Mouse (Mus musculus) heart, embryonic 14.5 days (tissue): Measurements from ENCODE around the gene Tmem117. TPM values are rescaled to one million over a fixed set of nuclear protein-coding genes. Genes with fewer than 3 reads are reported as not detected.

ENCODE experiments used
- ATAC-seq: fragments of 200-750 bp; cut with Nextera tagmentation; 2 replicates; pipeline ENCODE4 v1.8.0; 2017; ENCODE audit warnings: low read depth, moderate TSS enrichment; ENCODE audit not compliant: insufficient number of reproducible peaks, insufficient read depth, low FRiP score
- H3K27ac ChIP-seq, 2 experiments: fragments of 200-500 bp in 1 of 2; fragments of 300-500 bp in 1 of 2; sonication (generic) in 1 of 2; replicated peaks in 1 of 2; 2 replicates each; pipeline ENCODE4 v1.5.1; 2012 to 2014; ENCODE audit warnings: low read depth in 2 of 2, low read length in 2 of 2, control low read depth in 1 of 2, mild to moderate bottlenecking in 1 of 2, mixed read lengths in 1 of 2; ENCODE audit not compliant: control insufficient read depth in 1 of 2, insufficient read depth in 1 of 2
- H3K27me3 ChIP-seq: fragments of 300-500 bp; sonication (generic); 2 replicates; pipeline ENCODE4 v1.6.1; 2014; ENCODE audit warnings: mild to moderate bottlenecking, low read length, control low read depth; ENCODE audit not compliant: control insufficient read depth, insufficient read depth
- H3K36me3 ChIP-seq: fragments of 300-500 bp; sonication (generic); 2 replicates; pipeline ENCODE4 v1.6.1; 2014; ENCODE audit warnings: mild to moderate bottlenecking, control low read depth, low read length, mixed read lengths; ENCODE audit not compliant: control insufficient read depth, insufficient read depth
- H3K4me1 ChIP-seq, 2 experiments: fragments of 200-500 bp in 1 of 2; fragments of 300-500 bp in 1 of 2; sonication (generic) in 1 of 2; 2 replicates each; pipeline ENCODE4 v1.6.1; 2012 to 2014; ENCODE audit warnings: low read length in 2 of 2, control low read depth in 1 of 2, mixed read lengths in 1 of 2; ENCODE audit not compliant: control insufficient read depth in 2 of 2, insufficient read depth in 2 of 2
- H3K4me2 ChIP-seq: fragments of 300-500 bp; sonication (generic); 2 replicates; pipeline ENCODE4 v1.6.1; 2014; ENCODE audit warnings: mild to moderate bottlenecking, low read length
- H3K4me3 ChIP-seq, 2 experiments: fragments of 200-500 bp in 1 of 2; fragments of 300-500 bp in 1 of 2; sonication (generic) in 1 of 2; 2 replicates each; pipeline ENCODE4 v1.5.1; 2012 to 2014; ENCODE audit warnings: low read length in 2 of 2, mild to moderate bottlenecking in 2 of 2, control low read depth in 1 of 2, low read depth in 1 of 2, moderate library complexity in 1 of 2; ENCODE audit not compliant: control insufficient read depth in 1 of 2, insufficient read depth in 1 of 2
- H3K9ac ChIP-seq: fragments of 300-500 bp; sonication (generic); 2 replicates; pipeline ENCODE4 v1.6.1; 2014; ENCODE audit warnings: mild to moderate bottlenecking, low read length
- H3K9me3 ChIP-seq: fragments of 300-500 bp; sonication (generic); 2 replicates; pipeline ENCODE4 v1.6.1; 2016; ENCODE audit warnings: low read length, control low read depth; ENCODE audit not compliant: control insufficient read depth
- WGBS: fragments of 180-500 bp; shearing (Covaris S2); extraction: QIAGEN DNeasy Blood & Tissue Kit; methylation state at CpG from one replicate; pipeline ENCODE4 v1.1.7; 2014; 5-methylcytosine and 5-hydroxymethylcytosine counted together
- polyA plus RNA-seq: library from polyadenylated mRNA; unstranded; fragments of >200 nt; fragmentation: Nextera tagmentation; extraction: Ambion mirVana; gene quantifications from 2 replicates; pipeline ENCODE4 v1.2.1, GENCODE M21; 2014

Gene Tmem117
- polyA plus RNA-seq, 1 experiment from 2014 or later: 2.0 TPM

DNA sequence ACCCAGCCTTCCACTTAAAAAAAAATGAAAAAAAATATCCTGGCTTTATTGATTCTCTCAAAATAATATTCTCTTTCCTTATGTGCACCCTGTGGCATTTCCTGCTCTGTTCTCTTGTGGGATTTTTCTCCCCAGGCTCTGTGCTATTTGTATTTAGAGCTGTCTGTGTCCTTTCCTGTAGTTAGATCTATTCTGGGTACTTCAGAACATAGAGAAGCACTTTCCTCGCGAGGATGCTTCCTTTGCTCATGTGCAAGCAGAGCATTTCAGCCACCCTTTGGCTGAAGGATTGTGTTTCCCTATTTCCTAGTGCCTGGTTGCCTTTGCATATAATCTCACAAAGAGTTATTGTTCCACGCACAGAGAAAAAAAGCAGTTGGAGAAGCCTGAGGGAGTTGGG is 58.6 kb downstream of the Tmem117 start:
- Histone ChIP-seq H3K4me1 (no peaks in the 10 kb centered on the region), H3K27me3 (no peaks in the 10 kb centered on the region), H3K9me3 (no peaks in the 10 kb centered on the region), H3K27ac (no peak overlapping the region), H3K4me3 (no peak overlapping the region), H3K4me2 (no peak overlapping the region), H3K36me3 (no peaks in the 10 kb centered on the region), H3K9ac (no peak overlapping the region)
- no peak for ATAC-seq
- WGBS: 65% methylated on average over 3 of the region's 3 CpGs

DNA sequence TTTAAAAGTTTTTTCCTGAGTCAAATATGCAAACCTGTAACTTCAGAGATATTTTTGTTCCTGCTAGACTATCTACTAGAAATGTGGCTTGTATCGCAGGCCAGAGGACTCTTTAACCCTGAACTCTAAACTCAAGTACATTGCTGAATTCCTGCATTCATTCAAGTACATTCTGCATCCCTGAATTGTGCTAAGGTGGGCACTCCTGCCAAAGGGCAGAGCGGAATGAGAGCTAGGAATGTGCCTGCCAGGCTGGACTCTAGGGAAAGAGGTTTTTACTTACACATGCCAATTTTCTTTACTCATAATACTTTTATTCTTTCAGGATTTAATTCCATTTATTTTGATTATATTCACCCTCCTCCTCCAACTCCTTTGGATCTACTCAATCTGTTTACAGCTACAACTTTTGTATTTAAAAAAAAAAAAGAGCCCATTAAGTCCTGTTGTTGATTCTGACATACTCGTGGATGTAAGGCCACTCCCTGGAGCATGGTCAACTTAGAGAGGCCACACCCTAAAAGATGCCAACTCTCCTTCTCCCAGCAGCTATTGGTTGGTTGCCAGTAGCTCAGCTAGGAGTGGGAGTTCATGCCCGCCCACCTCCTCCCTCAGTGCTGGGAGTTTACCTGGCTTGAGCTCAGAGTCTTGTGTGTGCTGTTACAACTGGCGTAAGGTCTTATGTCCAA is 60.3 kb downstream of the Tmem117 start:
- ATAC-seq: no peak
- WGBS: 75% methylated on average over 5 of the region's 5 CpGs
- H3K27ac ChIP-seq: no peak overlapping the region
- no peak overlapping the region for H3K9ac ChIP-seq
- H3K36me3 ChIP-seq: no peaks in the 10 kb centered on the region
- no peak overlapping the region for H3K4me2 ChIP-seq
- no peaks in the 10 kb centered on the region for H3K9me3 ChIP-seq
- H3K4me3 ChIP-seq: no peak overlapping the region
- H3K4me1 ChIP-seq: no peaks in the 10 kb centered on the region
- no peaks in the 10 kb centered on the region for H3K27me3 ChIP-seq

- H3K4me3 ChIP-seq: no peak overlapping the region
- no peaks in the 10 kb centered on the region for H3K4me1 ChIP-seq
- no peak overlapping the region for H3K4me2 ChIP-seq
- no peaks in the 10 kb centered on the region for H3K9me3 ChIP-seq
- no peaks in the 10 kb centered on the region for H3K27me3 ChIP-seq
- H3K27ac ChIP-seq: no peak overlapping the region
- H3K36me3 ChIP-seq: no peaks in the 10 kb centered on the region
- WGBS: 60% methylated on average over 6 of the region's 6 CpGs
- ATAC-seq: no peak
- H3K9ac ChIP-seq: no peak overlapping the region
These were observed 60.8 kb downstream of the Tmem117 start for GRCm38 (mm10) chr15:94689884-94690231.

DNA sequence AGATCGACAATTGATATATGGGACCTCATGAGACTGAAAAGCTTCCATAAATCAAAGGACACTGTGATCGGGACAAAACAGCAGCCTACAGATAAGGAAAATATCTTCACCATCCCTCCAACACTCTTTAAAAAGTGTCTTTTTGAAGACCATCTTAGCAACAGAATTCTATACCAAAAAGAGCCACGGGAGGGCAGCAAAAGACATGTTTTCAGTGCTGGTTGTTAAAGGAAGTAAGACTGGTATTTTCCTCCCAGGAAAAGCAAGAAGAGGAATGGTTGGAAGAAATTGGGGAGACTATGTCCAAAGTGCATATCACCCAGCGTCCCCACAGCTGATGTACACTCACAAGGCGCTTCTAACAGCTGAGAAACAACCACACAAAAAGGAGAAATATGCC is 93.7 kb downstream of the Tmem117 start:
- WGBS: 24% methylated on average over 5 of the region's 5 CpGs
- Histone ChIP-seq H3K4me1 (peaks cover 0 to 2% of the 10 kb centered on the region in 2 experiments; a peak in 1 of 4 replicates), H3K36me3 (no peaks in the 10 kb centered on the region), H3K4me3 (no peak overlapping the region), H3K9ac (no peak overlapping the region), H3K27ac (no peak overlapping the region), H3K4me2 (no peak overlapping the region), H3K9me3 (no peaks in the 10 kb centered on the region), H3K27me3 (no peaks in the 10 kb centered on the region)
- ATAC-seq: no peak

DNA sequence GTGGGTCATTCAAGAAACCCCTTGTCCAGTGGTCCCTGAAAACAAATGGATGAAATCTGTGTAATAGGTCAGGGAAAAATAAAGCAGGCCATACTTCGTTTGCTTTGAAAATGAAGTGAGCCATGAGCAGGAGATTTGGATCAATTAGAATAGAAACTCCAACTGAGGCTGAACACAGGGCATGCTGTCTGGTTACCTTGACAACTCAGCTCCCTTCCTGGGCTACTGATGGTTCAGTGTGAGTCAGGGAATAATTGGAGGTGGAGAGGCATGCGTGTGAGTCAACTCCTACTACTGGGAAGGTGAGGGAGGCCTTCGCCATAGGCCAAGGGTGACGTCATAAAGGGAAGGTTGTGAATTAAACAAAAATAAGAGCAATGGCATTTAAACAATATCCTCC is 103.1 kb downstream of the Tmem117 start:
- no peaks in the 10 kb centered on the region for H3K4me1 ChIP-seq
- no peak for ATAC-seq

GRCm38 (mm10) chr15:94769227-94769626 is 140.2 kb downstream of the Tmem117 start:
- Histone ChIP-seq H3K9me3 (no peaks in the 10 kb centered on the region), H3K4me2 (no peak overlapping the region), H3K36me3 (no peaks in the 10 kb centered on the region), H3K4me3 (no peak overlapping the region), H3K27me3 (no peaks in the 10 kb centered on the region), H3K4me1 (no peaks in the 10 kb centered on the region), H3K27ac (no peak overlapping the region), H3K9ac (no peak overlapping the region)
- no peak for ATAC-seq
- WGBS: 19% methylated on average over 4 of the region's 4 CpGs

More for the DNA sequence above, 103.1 kb downstream of the Tmem117 start:
- Histone ChIP-seq H3K9me3 (no peaks in the 10 kb centered on the region), H3K36me3 (no peaks in the 10 kb centered on the region), H3K4me2 (no peak overlapping the region), H3K4me3 (no peak overlapping the region), H3K27me3 (no peaks in the 10 kb centered on the region), H3K27ac (no peak overlapping the region), H3K9ac (no peak overlapping the region)
- 82% methylated on average over 4 of the region's 4 CpGs for WGBS

DNA sequence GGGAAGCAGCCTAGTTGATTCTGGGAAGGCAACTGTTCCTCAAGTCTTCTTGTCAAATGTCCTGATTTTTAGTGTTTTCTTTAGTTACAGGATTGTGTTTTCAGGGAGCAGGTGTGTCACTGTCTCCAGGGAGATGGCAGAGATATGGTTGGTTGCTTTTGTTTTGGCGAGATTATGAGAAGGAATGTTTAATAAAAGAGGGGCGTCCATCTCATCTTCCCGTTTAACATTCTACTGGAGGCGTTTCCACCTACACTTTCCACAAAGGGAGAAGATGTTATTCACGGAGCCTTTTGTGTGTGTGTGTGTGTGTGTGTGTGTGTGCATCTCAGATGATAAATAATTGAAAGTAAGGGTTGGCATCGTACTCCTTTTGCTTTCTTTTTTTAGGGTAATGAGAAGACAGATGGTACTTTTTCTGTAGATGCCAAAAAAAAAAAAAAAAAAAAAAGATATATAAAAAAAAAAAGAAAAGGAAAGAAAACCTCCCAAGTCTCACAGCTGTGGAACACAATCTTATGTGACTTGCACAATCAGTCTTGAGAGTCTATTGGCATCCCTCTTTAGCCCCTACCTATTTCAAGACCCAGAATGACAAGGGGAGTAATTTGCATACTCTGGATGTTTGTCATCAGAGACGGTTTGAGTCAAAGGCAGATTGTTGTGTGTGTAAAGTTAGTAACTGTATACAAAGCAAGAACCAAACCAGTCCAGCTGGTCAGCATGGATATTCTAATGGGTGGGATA is 142.0 kb downstream of the Tmem117 start:
- Histone ChIP-seq H3K4me2 (no peak overlapping the region), H3K27ac (no peak overlapping the region), H3K27me3 (no peaks in the 10 kb centered on the region), H3K9me3 (no peaks in the 10 kb centered on the region), H3K4me3 (no peak overlapping the region), H3K4me1 (no peaks in the 10 kb centered on the region), H3K36me3 (no peaks in the 10 kb centered on the region), H3K9ac (no peak overlapping the region)
- WGBS: 78% methylated on average over 7 of the region's 7 CpGs
- ATAC-seq: no peak
